Mouse (Mus musculus): ENCODE data around the gene Zc3h10.

GRCm38 (mm10) chr10:128538340-128538870 lies 9.2 kb downstream of the Zc3h10 start:
- TF ChIP-seq EP300 (IDR thresholded peaks at IDR 0.05): no peak
- TF ChIP-seq CTCF (IDR thresholded peaks at IDR 0.05): no peak

Measured in lung, postnatal 0 days (tissue).